Mouse (Mus musculus): Measurements from ENCODE around the gene Uox. TPM values are rescaled to one million over a fixed set of nuclear protein-coding genes. Genes with fewer than 3 reads are reported as not detected.

The Uox gene
- polyA plus RNA-seq, 1 experiment, result not detected

DNA sequence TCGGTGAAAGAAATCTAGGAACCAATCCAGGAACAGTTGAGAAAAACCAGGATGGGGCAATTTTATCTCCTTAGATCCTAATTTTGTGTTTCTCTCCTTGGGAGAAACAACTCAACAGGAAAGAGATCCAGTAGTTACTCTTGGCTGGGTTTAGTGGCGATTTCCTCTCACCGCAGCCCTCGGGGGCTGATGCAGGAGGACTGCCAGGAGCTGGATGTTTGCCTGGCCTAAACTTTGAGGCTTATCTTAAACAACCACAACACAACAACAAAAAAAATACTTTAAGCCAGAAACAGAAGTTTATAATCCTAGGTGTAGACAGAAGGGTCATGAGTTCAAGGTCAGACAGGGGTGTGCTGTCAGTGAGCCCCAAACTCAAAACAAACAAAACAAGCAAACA, 41.6 kb downstream of the Uox start:
- Histone ChIP-seq H3K4me1 (ENCODE audit: control insufficient read depth) (peaks cover 4% of the 10 kb centered on the region), H3K4me3 (replicated peaks) (no peak overlapping the region), H3K27me3 (ENCODE audit: control insufficient read depth) (peaks cover 3% of the 10 kb centered on the region; the same call in 1 of the 2 replicates), H3K36me3 (ENCODE audit: control insufficient read depth) (no peaks in the 10 kb centered on the region), H3K9me3 (ENCODE audit: control insufficient read depth, low read length) (no peaks in the 10 kb centered on the region)
- no peak for TF ChIP-seq GATA1 (IDR thresholded peaks at IDR 0.05; ENCODE audit: low read length)
- TF ChIP-seq TAL1 (IDR thresholded peaks at IDR 0.05; ENCODE audit: low read length), result no peak

DNA sequence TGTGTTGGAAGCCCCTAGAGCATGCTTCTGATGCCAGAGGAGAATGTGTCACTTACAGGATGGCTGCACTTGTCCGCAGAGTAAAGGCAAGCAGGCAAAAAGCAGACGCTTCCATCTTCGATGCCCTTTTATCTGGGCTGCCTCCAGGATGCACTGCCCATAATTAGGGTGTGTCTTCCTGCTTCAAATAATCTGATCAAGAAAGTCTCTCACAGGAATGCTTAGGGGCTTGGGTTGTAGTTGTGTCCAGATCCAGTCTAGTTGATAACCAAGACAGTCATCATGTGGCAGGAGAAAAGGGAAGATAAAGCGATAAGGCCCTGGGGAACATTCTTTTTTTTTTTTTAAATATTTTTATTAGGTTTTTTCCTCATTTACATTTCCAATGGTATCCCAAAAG, 45.3 kb downstream of the Uox start, which contains the start of gene Dnase2b:
Gene Dnase2b (minus strand): TSS at position 101 of the 400 bp plus-strand sequence.
- H3K4me3 ChIP-seq (replicated peaks), result no peak within 1 kb of the TSS
- H3K9me3 ChIP-seq (ENCODE audit: control insufficient read depth, low read length), result no peaks in the 10 kb centered on the region
- H3K4me1 ChIP-seq (ENCODE audit: control insufficient read depth), result peaks cover 14% of the 10 kb centered on the region
- H3K36me3 ChIP-seq (ENCODE audit: control insufficient read depth), result no peaks in the 10 kb centered on the region
- peaks cover 3% of the 10 kb centered on the region; the same call in 1 of the 2 replicates for H3K27me3 ChIP-seq (ENCODE audit: control insufficient read depth)
- TF ChIP-seq GATA1 (IDR thresholded peaks at IDR 0.05; ENCODE audit: low read length), result no peak
- TF ChIP-seq TAL1 (IDR thresholded peaks at IDR 0.05; ENCODE audit: low read length), result no peak

DNA sequence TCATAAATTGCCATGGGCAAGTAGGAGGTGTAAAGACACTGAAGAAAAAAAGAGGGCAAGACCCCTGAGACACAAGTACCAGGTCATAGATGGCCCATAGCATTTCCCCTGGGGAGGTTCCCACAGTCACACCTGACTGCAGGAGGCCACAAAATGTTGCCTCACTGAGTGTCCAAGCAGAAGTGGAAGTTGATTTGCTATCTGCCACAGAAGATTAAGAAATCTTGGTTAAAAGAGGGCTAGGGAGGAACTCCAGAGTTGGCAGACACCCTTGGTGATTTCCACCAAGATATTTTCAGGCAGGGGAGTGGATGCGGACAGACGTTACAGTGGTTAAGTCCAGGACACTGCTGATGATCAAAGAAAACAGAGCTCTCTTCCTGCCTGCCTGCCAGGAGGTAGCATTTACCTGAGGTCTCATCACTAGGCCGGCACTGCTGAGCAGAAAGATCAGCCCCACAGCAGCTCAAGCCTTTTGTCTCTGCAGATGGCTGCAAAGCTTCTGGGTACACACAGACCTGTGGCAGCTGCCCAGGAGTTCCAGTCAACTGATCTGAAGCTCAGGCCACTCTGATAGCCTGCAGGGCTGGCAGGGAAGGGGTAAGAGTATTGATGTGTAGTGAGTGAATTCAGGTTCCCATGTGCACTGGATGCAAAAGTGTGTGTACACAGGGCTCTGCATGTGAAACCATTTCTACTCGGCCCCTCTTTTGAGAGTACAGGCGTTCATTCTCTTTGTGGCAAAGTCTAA, 46.5 kb downstream of the Uox start:
- TF ChIP-seq GATA1 (IDR thresholded peaks at IDR 0.05; ENCODE audit: low read length) (no peak), TAL1 (IDR thresholded peaks at IDR 0.05; ENCODE audit: low read length) (no peak)
- Histone ChIP-seq H3K4me3 (replicated peaks) (no peak overlapping the region), H3K4me1 (ENCODE audit: control insufficient read depth) (peaks cover 14% of the 10 kb centered on the region), H3K36me3 (ENCODE audit: control insufficient read depth) (no peaks in the 10 kb centered on the region), H3K27me3 (ENCODE audit: control insufficient read depth) (peaks cover 3% of the 10 kb centered on the region; the same call in 1 of the 2 replicates), H3K9me3 (ENCODE audit: control insufficient read depth, low read length) (no peaks in the 10 kb centered on the region)

GRCm38 (mm10) chr3:146617946-146618345, 47.7 kb downstream of the Uox start:
- Histone ChIP-seq H3K9me3 (ENCODE audit: control insufficient read depth, low read length) (no peaks in the 10 kb centered on the region), H3K27me3 (ENCODE audit: control insufficient read depth) (peaks cover 3% of the 10 kb centered on the region; the same call in 1 of the 2 replicates), H3K4me1 (ENCODE audit: control insufficient read depth) (peaks cover 14% of the 10 kb centered on the region), H3K36me3 (ENCODE audit: control insufficient read depth) (no peaks in the 10 kb centered on the region), H3K4me3 (replicated peaks) (no peak overlapping the region)
- TF ChIP-seq GATA1 (IDR thresholded peaks at IDR 0.05; ENCODE audit: low read length) (no peak), TAL1 (IDR thresholded peaks at IDR 0.05; ENCODE audit: low read length) (no peak)

DNA sequence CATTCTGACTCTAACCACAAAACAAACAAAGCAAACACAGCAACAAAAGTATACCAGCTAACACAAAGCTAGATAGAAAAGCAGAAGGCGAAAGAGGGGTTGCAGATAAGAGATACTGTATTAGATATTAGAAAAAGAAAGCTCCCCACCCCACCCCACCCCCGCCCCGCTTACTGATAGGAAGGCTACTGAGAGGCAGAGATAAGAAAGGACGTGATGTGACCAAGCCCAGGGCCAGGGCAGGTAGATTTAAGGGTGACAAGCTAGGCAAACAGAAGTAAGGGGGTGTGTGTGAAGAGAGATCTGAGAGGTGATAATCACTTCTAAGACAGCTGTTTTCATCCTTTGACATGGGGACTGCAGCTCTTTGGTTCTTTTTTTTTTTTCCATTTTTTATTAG, 48.1 kb downstream of the Uox start:
- H3K36me3 ChIP-seq (ENCODE audit: control insufficient read depth), result no peaks in the 10 kb centered on the region
- no peak overlapping the region for H3K4me3 ChIP-seq (replicated peaks)
- H3K4me1 ChIP-seq (ENCODE audit: control insufficient read depth), result peaks cover 14% of the 10 kb centered on the region
- TF ChIP-seq GATA1 (IDR thresholded peaks at IDR 0.05; ENCODE audit: low read length) (no peak), TAL1 (IDR thresholded peaks at IDR 0.05; ENCODE audit: low read length) (no peak)
- no peaks in the 10 kb centered on the region for H3K9me3 ChIP-seq (ENCODE audit: control insufficient read depth, low read length)
- H3K27me3 ChIP-seq (ENCODE audit: control insufficient read depth), result peaks cover 3% of the 10 kb centered on the region; the same call in 1 of the 2 replicates

GRCm38 (mm10) chr3:146620101-146620500, 49.9 kb downstream of the Uox start:
- no peaks in the 10 kb centered on the region for H3K27me3 ChIP-seq (ENCODE audit: control insufficient read depth)
- peaks cover 14% of the 10 kb centered on the region for H3K4me1 ChIP-seq (ENCODE audit: control insufficient read depth)
- no peak overlapping the region for H3K4me3 ChIP-seq (replicated peaks)
- TF ChIP-seq TAL1 (IDR thresholded peaks at IDR 0.05; ENCODE audit: low read length) (no peak), GATA1 (IDR thresholded peaks at IDR 0.05; ENCODE audit: low read length) (no peak)
- no peaks in the 10 kb centered on the region for H3K9me3 ChIP-seq (ENCODE audit: control insufficient read depth, low read length)
- H3K36me3 ChIP-seq (ENCODE audit: control insufficient read depth), result no peaks in the 10 kb centered on the region

GRCm38 (mm10) chr3:146620555-146621249, 50.5 kb downstream of the Uox start:
- H3K9me3 ChIP-seq (ENCODE audit: control insufficient read depth, low read length), result no peaks in the 10 kb centered on the region
- no peaks in the 10 kb centered on the region for H3K36me3 ChIP-seq (ENCODE audit: control insufficient read depth)
- H3K4me3 ChIP-seq (replicated peaks), result no peak overlapping the region
- peaks cover 10% of the 10 kb centered on the region for H3K4me1 ChIP-seq (ENCODE audit: control insufficient read depth)
- no peaks in the 10 kb centered on the region for H3K27me3 ChIP-seq (ENCODE audit: control insufficient read depth)
- TF ChIP-seq TAL1 (IDR thresholded peaks at IDR 0.05; ENCODE audit: low read length) (no peak), GATA1 (IDR thresholded peaks at IDR 0.05; ENCODE audit: low read length) (no peak)

GRCm38 (mm10) chr3:146621966-146622365, 51.7 kb downstream of the Uox start:
- TF ChIP-seq TAL1 (IDR thresholded peaks at IDR 0.05; ENCODE audit: low read length) (no peak), GATA1 (IDR thresholded peaks at IDR 0.05; ENCODE audit: low read length) (no peak)
- Histone ChIP-seq H3K36me3 (ENCODE audit: control insufficient read depth) (no peaks in the 10 kb centered on the region), H3K27me3 (ENCODE audit: control insufficient read depth) (no peaks in the 10 kb centered on the region), H3K9me3 (ENCODE audit: control insufficient read depth, low read length) (no peaks in the 10 kb centered on the region), H3K4me1 (ENCODE audit: control insufficient read depth) (peaks cover 10% of the 10 kb centered on the region), H3K4me3 (replicated peaks) (no peak overlapping the region)

DNA sequence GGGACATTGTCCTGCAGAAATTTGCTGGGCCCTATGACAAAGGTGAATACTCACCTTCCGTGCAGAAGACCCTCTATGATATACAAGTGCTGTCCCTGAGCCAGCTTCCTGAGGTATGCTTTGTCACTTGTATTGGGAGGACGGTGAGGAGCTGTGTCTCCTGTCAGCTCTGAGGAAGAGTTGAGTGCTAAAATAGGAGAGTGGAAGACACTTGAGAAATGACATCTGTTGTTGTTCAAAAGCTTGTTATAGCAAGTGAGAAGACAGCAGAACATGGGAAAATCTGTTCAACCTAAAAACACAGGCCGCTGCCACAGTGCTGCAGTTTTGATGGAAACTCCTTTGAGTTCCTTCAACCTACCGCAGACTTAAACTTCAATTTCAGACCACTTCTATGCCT, 55.5 kb downstream of the Uox start:
- H3K27me3 ChIP-seq (ENCODE audit: control insufficient read depth), result no peaks in the 10 kb centered on the region
- H3K36me3 ChIP-seq (ENCODE audit: control insufficient read depth), result no peaks in the 10 kb centered on the region
- H3K4me1 ChIP-seq (ENCODE audit: control insufficient read depth), result no peaks in the 10 kb centered on the region
- no peak for TF ChIP-seq GATA1 (IDR thresholded peaks at IDR 0.05; ENCODE audit: low read length)
- no peak for TF ChIP-seq TAL1 (IDR thresholded peaks at IDR 0.05; ENCODE audit: low read length)
- no peaks in the 10 kb centered on the region for H3K9me3 ChIP-seq (ENCODE audit: control insufficient read depth, low read length)
- H3K4me3 ChIP-seq (replicated peaks), result no peak overlapping the region

All from erythroblast, embryonic 14.5 days (primary cell).